Mouse (Mus musculus) cerebellum, adult 9-10 months (tissue): Measurements from ENCODE around the gene B4galt3.
"Not testable (repeated sequence)": the region's sequence is repeated elsewhere in the genome, so short reads cannot be mapped to it uniquely, and the experiment has no call there.

Source experiments
- DNase-seq: peaks from one replicate; pipeline ENCODE4 v3.0.0; 2022

B4galt3 gene

DNA sequence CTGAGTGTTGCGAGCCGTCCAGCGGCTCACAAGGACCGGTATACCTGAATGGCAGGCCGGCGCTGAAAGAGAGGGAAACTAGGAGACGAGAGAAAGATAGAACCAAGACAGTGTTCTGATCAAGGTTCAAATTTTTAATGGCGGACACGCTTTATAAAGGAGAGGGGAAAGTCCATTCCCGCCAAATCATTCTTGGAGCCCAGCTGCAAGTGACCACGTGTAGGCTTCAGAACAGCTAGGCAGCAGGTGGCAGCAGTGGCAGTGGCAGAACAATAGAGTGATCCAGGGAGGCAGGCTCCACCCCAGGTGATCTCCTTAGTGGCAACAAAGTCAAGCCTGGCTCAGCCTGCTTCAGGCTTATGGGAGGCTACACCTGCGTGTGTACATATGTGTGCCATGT, 28.2 kb upstream of the B4galt3 start:
- not testable (repeated sequence) for DNase-seq

DNA sequence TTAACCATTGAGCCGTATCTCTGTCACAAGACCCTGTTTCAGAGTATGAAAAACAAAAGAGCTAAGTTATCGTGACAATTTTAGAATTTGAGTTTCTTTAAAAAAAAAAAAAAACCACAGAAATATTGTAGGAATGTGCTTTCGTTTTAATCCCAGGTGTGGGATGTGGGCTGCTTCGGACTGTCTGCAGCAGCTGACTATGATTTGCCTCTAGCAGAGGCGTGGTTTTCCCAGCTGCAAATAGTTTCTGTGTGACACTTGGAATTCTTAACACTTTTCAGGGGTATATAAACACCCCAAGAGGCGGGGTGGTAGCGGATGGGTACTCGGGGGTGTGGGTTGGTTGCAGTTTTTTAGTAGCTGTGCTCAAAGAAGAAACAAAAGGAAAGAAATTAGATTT, 24.8 kb upstream of the B4galt3 start:
- no peak for DNase-seq

DNA sequence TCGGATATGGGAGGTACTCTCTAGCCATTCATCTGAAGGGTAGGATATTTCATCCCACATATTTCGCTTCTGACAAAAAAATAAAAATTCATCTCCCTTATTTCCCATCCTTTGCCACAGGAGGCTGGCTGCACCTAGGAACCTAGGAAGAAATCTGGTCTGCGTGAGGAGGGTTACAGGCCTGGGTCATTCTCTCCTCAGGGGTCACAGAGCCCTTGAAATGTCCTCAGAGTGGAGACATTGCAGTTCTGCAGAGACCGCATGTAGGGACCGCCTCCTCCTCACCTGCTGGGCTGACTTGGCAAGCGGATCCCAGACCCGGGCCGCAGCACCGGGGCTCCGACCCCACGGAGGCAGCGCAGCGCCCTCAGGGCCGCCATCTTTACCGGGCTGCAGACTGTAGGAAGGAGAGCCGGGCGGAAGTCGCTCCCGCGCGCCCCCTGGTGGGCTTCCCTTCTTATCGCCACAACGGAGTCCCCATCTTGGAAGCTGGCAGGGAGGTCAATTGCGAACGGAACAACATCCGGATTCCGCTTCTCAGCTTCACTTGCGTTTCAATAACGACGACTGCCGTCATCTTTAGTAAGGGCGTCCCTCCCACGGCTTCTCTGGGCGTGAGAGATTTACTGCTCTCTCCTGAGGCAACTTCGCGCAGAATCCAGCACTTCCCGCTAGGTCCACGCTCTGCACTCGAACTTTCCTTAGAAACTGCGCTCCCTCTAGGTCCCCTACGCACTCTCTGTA, 23.2 kb upstream of the B4galt3 start:
- DNase-seq: peak; percentile 98

DNA sequence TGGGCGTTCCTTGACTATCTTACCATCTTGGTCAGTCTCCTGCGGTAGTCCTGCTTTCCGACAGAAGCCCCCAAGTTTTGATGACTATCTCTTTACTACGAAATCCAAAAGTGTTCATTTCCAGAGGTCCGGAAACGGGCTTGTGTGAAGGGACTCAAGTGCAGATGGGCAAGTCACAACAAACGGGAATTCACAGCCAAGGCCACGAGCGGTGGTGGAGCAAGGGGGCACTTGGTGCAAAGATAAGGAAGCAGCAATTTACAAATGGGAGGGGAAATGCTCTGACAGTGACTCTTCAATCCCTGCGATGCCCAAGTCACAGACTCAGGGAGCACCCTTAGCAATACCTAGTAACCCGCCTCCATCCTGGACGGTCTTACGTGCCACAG, 22.7 kb upstream of the B4galt3 start:
- no peak for DNase-seq

DNA sequence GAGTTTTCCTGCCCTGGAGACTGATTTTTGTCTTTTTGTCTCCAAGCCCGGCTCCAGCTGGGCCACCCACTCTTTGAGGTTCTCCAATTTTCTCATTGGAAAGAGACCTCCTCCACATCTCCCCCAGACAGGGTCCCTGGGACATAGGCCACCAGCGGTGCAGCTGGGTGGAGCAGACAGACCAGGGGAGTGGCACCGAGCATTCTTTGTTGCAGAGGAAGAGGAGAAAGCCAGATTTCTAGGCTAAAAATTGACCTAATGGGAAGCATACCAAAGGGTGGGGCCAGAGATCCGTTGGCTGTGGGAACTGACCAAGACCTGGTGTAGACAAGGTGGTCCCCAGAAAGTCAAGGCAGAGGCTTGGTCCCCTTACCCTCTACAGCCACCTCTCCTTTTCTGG, 22.2 kb upstream of the B4galt3 start:
- peak; percentile 55 for DNase-seq

DNA sequence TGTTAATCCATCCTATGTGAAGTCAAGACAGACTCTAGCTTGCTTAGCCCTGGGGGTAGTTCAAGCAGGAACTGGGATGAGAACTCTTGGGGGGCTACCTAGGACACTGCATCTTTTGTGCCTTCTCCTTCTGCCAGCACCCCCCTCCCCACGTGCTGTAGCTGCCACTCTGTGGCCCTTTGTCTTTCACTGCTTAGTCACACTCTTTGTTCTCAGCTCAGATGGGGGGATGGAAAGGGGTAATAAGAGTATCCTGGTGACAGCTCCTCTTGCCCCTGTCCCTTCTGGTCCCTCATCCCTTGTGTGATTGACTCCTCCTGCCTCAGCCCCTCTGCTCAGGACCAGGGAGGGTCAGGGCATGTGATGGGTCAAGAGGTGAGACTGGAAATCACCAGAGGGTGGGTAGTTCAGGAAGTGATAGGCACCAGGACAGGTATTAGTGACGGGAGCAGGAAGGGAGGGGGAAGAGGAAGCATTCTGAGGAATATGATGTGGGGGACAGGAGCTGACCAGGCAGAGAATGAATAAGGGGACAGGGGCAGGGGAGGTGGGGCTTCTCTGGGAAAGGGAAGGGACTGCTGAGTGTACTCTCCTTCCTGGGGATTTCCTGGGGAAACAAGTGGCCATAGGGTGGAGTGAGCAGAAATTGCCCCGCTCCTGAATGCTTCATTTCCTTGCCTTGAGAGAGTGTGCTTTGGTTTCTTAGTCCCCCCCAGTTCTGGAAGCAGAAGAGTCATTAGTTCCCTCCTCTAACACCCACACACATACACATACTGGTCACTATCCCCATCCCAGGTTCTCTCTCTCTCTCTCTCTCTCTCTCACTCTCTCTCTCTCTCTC, 21.5 kb upstream of the B4galt3 start:
- DNase-seq: peak; percentile 47

DNA sequence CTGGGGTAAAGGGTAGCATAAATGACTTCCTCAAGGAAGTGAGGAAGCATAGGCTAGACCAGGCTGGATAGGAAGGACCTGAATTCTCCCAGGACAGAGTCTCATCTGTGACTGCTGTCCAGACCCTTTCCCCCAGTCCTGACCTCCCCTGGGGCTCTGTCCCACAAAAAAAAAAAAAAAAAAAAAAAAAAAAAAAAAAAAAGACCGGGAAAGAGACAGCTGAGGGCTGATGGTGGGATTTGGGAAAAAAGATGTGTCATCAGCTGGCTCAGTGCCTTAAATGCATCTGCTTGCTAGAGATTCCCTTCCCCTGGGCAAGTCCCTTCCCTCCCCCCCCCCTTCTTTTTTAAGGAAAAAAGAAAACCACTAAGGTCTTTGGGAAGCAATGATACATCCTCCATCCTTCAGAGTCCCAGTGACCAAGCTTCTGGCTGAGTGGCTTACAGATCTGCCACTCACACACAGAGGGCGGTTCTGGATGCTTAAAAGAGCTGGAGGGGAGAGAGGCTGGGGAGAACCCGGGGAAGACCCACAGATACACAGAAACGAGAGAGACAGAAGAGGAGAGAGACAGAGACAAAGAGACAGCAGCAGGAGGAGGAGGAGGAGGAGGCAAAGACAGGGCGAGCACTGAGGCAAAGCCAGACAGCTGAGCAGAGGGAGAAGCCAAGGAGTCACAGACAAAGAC, 20.1 kb upstream of the B4galt3 start, which contains the start of gene Adamts4:
Gene Adamts4, plus strand, starts transcription at position 509 of the 688 bp plus-strand sequence.
- DNase-seq: no peak

DNA sequence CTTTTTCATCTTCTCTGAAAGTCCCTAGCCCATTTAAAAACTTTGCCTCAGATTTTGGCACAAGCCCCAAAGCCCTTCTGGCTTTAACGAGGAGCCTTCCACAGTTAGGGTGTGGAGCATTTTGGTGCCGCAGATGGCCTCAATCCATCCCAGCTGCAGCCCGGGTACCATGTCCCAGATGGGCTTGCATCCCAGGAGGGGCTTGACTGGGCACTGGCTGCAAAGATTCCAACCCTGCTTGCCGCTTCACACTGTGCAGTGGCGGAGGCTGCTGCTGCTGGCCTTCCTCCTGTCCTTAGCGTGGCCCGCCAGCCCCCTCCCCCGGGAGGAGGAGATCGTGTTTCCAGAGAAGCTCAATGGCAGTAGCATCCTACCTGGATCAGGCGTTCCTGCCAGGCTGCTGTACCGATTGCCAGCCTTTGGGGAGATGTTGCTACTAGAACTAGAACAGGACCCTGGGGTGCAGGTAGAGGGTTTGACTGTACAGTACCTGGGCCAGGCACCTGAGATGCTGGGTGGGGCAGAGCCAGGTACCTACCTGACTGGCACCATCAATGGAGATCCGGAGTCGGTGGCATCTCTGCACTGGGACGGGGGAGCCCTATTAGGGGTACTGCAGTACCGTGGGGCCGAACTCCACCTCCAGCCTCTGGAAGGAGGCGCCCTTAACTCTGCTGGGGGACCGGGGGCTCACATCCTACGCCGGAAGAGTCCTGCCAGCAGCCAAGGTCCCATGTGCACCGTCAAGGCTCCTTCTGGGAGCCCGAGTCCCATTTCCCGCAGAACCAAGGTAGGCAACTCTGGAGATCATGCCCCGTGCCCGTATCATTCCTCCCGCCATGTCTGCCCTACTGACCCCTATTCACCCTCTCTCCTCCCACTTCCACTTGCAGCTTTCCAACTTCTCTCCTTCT, 19.2 kb upstream of the B4galt3 start, which contains the start of gene Ndufs2:
Gene Ndufs2, minus strand, starts transcription at position 709 of the 914 bp plus-strand sequence.
- no peak for DNase-seq

DNA sequence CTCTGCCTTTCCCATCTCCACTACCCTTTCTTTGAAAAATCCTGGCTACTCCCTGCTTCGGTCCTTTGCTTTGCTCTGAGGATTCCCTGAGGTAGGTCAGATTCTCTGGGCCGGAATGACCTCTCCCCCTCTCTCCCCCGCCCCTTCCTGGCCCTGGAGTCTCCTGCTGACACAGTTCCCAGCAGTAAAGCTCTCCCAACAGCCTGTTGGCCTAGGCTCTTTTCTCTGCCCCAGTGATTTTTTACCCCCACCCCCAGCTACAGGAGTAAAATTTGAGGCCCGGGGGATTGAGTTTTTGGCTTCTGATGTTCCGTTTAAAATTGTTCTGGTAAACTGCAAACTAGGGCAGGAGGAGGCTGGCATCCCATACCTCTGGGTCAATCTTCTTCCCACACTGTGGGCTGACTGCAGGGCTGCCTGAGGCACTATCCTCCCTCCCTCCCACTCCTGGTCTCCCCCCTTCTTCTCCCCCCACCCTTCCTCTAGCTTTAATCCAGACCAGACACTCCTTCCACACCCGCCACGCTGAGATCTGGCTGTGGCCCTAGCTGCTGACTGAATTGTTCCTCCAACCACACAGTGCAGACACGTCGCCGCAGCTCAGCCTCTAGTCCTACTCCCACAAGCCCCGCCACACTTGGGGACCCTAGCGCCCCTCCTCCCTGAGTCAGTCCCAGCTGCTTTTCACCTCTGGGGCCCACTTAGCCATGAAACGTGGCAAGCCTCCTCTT, 18.4 kb upstream of the B4galt3 start:
- no peak for DNase-seq

DNA sequence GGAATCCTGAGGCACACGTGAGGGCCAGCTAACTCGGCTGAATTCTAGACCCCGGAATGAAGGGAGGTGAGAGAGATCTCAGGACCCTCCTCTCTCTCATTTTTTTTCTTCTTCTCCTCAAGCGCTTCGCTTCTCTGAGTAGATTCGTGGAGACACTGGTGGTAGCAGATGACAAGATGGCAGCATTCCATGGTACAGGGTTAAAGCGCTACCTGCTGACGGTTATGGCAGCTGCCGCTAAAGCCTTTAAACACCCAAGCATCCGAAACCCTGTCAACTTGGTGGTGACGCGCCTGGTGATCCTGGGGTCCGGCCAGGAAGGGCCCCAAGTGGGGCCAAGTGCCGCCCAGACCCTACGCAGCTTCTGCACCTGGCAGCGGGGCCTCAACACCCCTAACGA, 17.7 kb upstream of the B4galt3 start:
- no peak for DNase-seq

DNA sequence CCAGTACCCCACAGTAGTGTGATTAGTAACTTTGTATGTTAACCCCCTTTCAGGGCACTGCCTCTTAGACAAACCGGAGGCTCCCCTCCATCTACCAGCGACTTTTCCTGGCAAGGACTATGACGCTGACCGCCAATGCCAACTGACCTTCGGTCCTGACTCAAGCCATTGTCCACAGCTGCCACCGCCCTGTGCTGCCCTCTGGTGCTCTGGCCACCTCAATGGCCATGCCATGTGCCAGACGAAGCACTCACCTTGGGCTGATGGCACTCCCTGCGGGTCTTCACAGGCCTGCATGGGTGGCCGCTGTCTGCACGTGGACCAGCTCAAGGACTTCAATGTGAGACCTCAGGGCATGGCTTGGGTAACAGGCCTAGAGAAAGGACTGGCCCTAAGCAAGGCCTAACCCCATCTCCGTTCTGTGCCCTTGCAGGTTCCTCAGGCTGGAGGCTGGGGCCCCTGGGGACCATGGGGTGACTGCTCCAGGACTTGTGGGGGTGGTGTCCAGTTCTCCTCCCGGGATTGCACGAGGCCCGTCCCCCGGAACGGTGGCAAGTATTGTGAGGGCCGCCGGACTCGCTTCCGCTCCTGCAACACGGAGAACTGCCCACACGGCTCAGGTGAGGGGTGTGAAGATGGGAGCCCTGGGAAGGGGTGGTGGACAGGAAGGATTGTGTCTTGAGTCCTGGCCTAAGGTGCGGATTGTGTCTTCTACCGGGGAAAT, 13.9 kb upstream of the B4galt3 start:
- no peak for DNase-seq

DNA sequence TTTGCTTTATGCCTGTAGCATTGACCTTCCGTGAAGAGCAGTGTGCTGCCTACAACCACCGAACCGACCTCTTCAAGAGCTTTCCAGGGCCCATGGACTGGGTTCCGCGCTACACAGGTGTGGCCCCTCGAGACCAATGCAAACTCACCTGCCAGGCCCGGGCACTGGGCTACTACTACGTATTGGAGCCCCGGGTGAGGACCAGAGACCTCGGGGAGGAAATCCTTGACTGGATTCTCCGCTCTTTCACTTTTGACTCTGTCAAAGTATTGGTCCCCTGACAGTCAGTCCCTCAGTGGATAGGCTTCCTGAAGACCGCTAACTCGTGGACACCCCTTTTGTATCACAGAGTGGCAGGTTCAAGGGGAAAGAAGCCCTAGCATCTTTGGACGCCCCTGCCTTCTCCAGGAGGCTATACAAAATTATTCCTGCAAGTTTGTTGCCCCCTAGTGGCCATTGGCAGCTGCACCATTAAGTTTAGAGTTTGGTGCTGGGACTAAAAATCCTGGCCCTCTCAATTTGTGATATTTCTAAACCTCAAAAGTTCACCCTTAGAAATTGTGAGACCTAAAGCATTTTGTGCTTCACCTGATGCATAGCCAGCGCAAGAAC, 13.1 kb upstream of the B4galt3 start:
- peak; percentile 72 for DNase-seq

DNA sequence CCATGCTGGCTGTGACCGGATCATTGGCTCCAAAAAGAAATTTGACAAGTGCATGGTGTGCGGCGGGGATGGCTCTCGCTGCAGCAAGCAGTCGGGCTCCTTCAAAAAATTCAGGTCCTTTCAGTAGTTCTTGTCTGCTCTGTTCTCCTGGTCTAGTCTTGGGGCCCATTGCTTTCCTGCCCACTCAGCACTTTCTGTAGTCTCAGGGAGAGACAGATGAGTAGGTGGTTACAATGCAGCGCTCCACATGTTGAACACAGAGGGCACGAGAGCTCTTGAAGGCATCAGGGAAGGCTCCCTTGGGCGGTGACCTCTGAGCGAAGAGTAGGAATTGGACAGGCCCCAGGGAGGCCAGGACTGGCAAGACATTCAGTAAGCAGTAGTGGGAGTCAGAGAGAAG, 12.3 kb upstream of the B4galt3 start:
- no peak for DNase-seq

DNA sequence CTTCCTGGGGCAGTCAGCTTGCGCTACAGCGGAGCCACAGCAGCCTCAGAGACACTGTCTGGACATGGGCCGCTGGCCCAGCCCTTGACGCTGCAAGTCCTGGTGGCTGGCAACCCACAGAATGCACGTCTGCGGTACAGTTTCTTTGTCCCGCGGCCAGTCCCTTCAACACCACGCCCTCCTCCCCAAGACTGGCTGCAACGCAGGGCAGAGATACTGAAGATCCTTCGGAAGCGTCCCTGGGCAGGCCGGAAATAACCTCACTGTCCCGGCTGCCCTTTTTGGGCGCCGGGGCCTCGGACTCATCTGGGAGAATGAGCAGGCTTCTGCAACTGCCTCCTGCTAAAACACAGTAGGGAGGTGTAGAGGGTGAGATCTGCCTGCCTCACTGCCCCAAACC, 11.2 kb upstream of the B4galt3 start:
- DNase-seq: no peak

DNA sequence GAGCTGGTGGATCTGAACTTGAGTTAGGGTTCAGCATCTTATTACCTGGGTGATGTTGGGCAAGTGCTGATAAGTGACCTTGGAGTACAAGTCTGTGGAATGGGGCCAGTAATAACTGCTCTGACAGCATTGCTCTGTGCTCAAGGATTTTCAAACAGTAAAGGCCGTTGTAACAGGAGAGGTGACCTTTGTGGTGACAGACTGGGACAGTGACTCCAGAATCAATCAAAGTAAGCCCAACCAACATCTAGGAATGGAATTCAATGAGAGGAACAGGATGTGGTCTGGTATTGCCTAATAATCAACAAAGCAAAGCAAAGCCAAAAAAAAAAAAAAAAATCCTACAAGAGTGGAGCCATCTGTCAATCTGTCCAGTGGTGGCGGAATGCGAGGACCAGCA, 9.8 kb upstream of the B4galt3 start:
- no peak for DNase-seq

DNA sequence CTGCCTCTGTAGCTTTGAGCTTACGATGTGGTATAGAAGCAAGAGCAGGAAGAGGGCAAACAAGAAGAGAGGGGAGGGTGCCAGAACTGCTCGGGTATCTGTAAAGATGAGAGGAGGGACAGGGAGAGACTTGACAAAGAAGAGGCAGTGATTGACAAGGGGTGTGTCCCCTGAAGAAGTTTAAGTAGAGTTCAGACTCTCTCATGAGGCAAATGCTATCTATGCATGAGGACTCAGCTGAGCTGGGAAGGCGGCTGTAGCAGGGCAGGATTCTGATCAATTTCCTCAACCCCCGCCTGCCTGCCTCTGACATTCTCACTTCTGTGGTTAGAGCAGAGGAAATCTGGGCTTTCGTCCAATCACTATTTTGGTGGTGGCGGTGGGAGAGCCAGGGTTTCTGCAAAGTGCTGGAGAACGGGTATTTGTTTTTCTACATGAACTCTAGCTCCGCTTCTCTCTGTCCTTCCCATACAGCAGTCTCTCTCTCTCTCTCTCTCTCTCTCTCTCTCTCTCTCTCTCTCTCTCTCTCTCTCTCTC, 7.5 kb upstream of the B4galt3 start:
- DNase-seq: no peak

DNA sequence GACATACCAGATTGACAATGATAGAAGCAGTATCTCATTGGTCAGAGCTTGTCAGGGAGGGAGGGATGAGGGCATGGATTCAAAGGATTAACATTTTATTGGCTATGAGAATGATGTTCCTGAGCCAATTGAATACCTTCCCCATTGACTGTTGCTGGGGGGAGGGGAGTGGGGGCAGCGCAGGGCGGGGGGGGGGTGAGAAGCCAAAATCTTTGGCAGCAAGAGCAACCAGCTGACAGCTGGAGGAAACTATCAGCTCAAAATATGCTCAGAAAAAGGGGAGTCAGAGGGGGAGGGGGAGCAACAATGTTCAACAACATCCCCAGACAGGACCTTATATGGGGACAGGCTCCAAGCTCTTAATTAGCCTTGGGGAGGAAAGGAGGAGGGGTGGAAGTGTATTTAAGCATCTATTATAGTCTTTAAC, 6.9 kb upstream of the B4galt3 start:
- DNase-seq: no peak

DNA sequence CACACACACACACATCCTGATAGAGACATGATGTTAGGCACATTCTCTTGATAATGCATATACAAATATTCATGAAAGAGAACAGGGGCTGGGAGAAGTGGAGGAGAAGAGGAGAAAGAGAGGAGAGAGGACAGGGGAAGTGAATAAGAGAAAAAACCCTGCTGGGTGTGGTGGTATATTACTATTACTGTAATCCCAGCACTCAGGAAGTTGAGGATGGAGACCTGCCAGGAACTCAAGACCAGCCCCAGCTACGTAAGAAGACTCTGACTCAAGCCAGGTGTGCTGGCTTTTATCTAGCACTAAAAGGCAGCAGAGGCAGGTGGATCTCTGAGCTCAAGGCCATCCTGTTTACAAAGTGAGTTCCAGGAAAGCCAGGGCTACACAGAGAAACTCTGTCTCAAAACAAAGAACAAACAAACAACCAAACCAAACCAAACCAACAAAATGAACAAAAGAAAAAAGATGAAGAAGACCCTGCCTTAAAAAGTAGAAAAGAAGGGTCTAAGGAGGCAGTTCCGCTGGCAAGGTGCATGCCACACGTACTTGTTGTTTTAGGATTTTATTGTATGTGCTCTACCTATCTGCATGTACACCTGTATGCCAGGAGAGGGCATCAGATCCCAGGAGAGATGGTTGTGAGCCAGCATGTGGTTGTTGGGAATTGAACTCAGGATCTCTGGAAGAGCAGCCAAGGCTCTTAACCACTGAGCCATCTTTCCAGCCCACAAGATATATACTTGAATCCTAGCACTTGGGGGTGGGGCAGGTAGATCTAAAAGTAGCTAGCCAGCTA, 6.3 kb upstream of the B4galt3 start:
- no peak for DNase-seq

DNA sequence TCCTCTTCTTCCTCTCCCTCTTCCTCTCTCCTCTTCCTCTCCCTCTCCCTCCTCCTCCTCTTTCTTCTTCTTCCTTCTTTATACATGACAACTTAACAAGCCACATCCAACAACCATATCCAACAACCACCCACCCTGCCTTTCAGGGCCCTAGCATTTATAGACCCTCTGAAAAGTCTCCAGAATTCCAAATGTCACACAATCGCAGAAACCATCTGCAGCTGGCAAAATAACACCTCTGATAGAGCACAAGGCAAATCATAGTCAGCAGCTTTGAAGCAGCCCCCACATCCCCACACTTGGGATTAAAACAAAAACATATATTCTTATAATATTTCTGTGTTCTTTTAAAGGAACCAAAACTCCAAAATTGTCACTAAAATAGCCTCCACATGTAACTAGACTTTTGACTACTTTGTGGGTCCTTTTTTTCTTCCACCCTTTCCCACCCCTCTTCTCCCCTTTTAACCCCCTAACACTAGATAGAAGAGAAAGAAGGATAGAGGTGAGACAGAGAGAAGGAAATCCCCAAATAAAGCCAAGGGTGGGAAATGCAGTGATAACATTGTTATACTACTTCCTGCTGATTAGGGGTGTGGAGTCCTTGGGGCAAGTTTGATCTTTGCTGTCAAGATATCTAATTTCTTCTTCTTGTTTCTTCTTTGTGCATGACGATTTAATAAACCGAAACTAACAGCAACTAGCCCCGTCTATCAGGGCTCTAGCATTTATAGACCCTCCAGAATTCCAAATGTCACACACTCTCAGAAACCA, 4.0 kb upstream of the B4galt3 start:
- DNase-seq: no peak
